Mouse (Mus musculus) adrenal gland, adult 18-20 months (tissue): Measurements from ENCODE around the gene Plek. TPM values are rescaled to one million over a fixed set of nuclear protein-coding genes. Genes with fewer than 3 reads are reported as not detected.

Source experiments
- DNase-seq, 2 experiments: peaks; one replicate each; pipeline ENCODE4 v3.0.0; 2021 to 2022; ENCODE audit warnings: low spot score in 2 of 2
- total RNA-seq, 2 experiments: library from RNA; stranded (reverse); gene quantifications; 1 replicate in 1 of 2; 2 replicates in 1 of 2; pipeline ENCODE4 v1.2.3; 2021

Plek gene
- total RNA-seq, 2 experiments from 2014 or later: 5.3 to 7.1 TPM

- DNase-seq: no peak
Measured at GRCm38 (mm10) chr11:16950226-16950975, 101.8 kb downstream of the Plek start.

DNA sequence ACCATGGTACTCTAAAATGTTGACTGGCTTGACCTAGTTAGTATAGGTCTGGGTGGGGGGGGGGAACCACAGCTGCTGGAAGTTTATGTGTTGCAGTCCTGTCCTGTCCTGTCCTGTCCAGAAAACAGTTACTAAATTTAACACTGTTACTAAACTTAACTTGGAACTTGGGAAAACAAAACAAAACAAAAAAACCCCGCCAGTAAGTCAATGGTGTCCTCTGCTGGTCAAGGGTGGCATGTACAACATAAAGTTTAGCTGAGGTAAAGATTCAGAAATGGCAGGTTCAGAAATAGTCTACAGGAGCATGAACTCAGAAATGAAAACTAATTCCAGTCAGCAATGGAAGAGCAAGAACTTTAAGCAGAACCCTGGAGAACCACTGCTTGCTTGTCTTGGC, 103.4 kb downstream of the Plek start:
- DNase-seq: no peak

DNA sequence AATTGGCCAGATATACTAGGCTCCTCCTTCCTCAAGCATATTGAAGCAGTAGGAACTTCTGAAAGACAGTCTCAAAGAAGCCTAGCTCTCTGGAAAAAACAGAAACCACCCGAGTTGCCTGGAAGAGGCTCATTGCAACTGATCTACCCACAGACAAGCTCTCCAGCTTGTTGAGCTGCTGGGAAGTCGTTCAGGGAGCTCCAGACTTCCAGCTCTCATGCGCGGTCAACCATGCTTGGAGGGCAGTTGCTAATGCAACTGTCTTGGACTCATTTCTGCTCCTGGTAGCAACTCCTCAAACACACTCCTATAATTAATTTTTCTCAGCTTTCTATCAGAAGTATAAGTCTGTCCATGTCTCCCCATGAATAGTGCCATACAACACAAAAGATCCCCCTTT, 109.2 kb downstream of the Plek start:
- no peak for DNase-seq

DNA sequence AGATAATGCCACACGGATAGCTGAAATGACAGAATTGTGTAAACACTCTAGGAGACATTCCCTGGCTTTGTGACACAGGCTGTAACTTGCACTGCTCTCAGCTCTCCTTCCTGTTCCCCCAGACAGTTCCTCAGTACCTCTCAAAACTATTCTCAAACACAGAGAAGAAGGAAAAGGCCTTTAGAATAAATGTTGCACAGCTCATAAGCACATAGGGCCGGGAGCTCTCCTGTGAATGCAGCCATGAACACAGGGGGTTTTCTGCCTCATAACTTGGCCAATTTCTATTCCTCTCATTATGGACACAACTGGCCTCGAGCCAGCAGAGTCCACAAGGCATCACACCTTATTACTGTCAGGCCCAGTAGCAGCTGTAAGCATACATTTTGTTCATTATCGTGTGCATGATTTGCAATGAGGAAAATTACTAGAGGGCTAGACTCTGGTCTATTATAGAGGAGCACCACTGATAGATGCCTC, 110.2 kb downstream of the Plek start:
- no peak for DNase-seq

- DNase-seq: no peak
Measured at GRCm38 (mm10) chr11:16941103-16941793, 110.9 kb downstream of the Plek start.

DNA sequence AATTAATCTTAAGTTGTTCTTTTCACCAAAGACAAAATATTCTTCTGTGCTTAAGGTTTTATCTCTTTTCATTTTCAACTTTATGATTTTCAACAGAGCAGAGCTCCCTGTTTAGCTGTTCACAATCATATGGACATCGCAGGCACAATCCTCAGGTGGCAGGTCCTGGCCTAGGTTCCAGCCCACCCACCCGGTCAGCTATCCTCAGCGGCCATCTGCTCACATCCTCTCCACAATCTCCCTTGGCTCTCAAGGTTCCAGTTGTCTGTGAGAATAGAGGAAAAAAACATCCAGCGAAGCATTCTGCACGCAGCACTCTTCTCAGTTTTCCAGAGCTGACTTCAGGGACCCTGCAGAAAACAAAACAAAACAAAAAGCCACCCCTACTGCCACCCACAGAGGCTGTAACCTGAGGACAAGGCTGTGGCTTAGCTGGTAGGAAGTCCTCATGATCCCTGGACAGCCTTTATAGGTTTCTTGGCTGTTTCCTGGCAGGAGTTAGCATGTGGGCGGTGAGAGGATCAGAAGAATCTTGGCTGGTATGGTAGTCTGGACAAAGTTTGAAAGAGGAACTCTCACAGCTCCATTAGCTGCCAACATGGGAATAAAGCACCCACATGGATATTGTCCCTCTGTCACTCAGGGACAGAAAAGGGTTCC, 116.5 kb downstream of the Plek start:
- no peak for DNase-seq

- no peak for DNase-seq
Measured at GRCm38 (mm10) chr11:16932159-16932558, 120.0 kb downstream of the Plek start.

Other genes starting within 250 kb of the Plek start
- under 1 TPM; 0.32 to 0.33 TPM for gene Fbxo48, start 101.0 kb downstream of the Plek start, total RNA-seq
- gene Cnrip1, start 795 bp downstream of the Plek start, total RNA-seq: 10 to 100 TPM; 13.5 to 15.5 TPM
- gene Ppp3r1, start 106.9 kb upstream of the Plek start, total RNA-seq: 100 to 1,000 TPM in 1 of 2 experiments, 10 to 100 TPM in 1; 79.9 to 106 TPM
- 10 to 100 TPM; 13.5 to 14.1 TPM for gene Wdr92, start 129.7 kb upstream of the Plek start, total RNA-seq
- 10 to 100 TPM; 51.9 to 56.6 TPM for gene Pno1, start 159.2 kb upstream of the Plek start, total RNA-seq
- gene C1d, start 205.2 kb upstream of the Plek start, total RNA-seq: 10 to 100 TPM; 43.2 to 57.4 TPM